Mouse (Mus musculus) embryo, embryonic 9.5 days (tissue): ENCODE data around the gene Cmtm8.

ENCODE experiments used
- DNase-seq: peaks from one replicate; pipeline ENCODE4 v3.0.0-alpha.2; 2017; ENCODE audit errors: extremely low spot score

Cmtm8 gene

GRCm38 (mm10) chr9:114821548-114822289 is 22.2 kb downstream of the Cmtm8 start:
- no peak for DNase-seq

- DNase-seq = no peak
Measured at GRCm38 (mm10) chr9:114818918-114819317, 25.0 kb downstream of the Cmtm8 start.

- DNase-seq = no peak
Measured at GRCm38 (mm10) chr9:114817012-114817411, 26.9 kb downstream of the Cmtm8 start.

DNA sequence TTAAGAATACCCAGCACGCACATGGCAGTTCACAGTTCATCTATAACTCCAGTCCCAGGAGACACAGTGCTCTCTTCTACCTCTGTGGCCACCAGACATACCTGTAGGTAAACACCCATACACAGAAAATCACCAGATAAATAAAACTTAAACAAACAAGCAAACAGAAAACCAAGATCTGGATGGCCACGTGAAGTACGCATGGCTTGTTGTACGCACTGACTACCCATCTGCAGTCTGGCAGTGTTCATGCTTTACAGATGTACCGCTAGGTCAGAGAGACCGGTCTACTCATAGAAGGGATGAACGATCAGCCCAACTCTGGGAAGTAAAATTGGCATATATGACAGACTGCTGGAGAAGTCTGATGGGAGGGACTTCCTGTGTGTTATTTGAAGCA is 27.8 kb downstream of the Cmtm8 start:
- DNase-seq = no peak

- no peak for DNase-seq
Measured at GRCm38 (mm10) chr9:114815315-114815714, 28.6 kb downstream of the Cmtm8 start.

- no peak for DNase-seq
Measured at GRCm38 (mm10) chr9:114812001-114812400, 32.0 kb downstream of the Cmtm8 start.

- DNase-seq = no peak
Measured at GRCm38 (mm10) chr9:114810837-114811236, 33.1 kb downstream of the Cmtm8 start.

DNA sequence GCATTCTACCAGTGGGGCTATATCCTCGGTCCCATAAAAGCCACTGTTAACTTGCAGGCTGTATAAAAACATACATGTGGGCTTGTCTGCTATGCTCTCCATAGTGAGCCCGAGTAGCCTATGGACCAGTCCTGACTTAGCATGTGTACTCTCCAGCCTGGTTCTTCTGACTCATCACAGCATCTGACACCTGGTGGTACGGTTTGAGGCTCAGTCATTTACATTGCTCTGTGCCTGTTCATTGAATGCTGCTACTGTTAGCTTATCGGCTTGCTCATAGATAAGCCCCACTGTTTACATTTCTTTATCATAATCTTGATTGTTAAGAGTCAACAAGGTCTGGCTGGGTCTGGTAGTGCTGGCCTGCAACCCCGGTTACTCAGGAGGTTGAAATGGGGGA is 35.3 kb downstream of the Cmtm8 start:
- no peak for DNase-seq

DNA sequence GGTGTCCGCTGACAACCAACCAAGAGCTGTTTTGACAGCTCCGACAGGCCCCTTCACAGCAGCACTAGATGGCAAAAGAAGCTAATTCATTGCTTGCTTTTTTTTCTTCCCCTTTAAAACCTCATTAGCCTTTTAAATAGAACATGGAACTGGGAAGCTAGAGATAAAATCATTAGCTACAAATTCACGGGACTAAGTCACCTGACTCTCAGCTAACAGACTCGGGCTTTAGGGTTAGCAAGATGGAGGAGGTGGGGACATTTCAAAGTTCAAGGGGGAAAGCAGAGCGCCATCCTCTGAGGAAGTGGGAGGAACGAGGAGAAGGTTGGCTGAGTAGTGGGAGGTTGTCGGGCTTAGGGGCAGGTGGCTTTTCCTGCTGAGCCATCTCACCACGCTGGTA is 36.7 kb downstream of the Cmtm8 start:
- DNase-seq = no peak

GRCm38 (mm10) chr9:114805151-114805671 is 38.7 kb downstream of the Cmtm8 start:
- no peak for DNase-seq

GRCm38 (mm10) chr9:114802191-114802590 is 41.8 kb downstream of the Cmtm8 start:
- no peak for DNase-seq

- DNase-seq = peak; percentile 74
Measured at GRCm38 (mm10) chr9:114801301-114801700, 42.7 kb downstream of the Cmtm8 start.

- peak; percentile 75 for DNase-seq
Measured at GRCm38 (mm10) chr9:114799498-114800107, 44.4 kb downstream of the Cmtm8 start.

GRCm38 (mm10) chr9:114798845-114799244 is 45.1 kb downstream of the Cmtm8 start:
- DNase-seq = peak; percentile 57

- peak; percentile 90 for DNase-seq
Measured at GRCm38 (mm10) chr9:114797329-114798004, 46.5 kb downstream of the Cmtm8 start.

GRCm38 (mm10) chr9:114796473-114797050 is 47.4 kb downstream of the Cmtm8 start:
- DNase-seq = no peak

- no peak for DNase-seq
Measured at GRCm38 (mm10) chr9:114794491-114794890, 49.5 kb downstream of the Cmtm8 start.

DNA sequence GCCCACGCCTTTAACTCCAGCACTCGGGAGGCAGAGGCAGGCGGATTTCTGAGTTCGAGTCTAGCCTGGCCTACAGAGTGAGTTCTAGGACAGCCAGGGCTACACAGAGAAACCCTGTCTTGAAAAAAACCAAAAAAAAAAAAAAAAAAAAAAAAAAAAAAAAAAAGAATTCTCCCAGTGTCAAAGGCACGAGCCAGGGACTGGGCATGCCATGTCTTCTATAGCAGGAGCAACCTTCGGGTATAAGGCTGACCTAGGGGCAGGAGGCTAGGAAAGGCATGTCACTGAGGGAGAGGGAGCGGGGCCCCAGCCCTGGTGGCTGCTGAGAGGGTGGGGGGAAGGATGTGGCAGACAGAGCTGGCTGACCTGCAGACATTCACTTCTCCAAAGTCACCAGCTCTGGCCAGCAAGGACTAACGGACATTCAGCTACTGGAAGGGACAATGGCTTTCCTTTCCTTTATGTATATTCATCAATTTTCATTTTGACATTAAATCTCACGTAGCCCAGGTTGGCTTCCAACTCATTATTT is 50.1 kb downstream of the Cmtm8 start:
- no peak for DNase-seq

- no peak for DNase-seq
Measured at GRCm38 (mm10) chr9:114789989-114790388, 54.0 kb downstream of the Cmtm8 start.

- no peak for DNase-seq
Measured at GRCm38 (mm10) chr9:114789557-114789956, 54.4 kb downstream of the Cmtm8 start.

DNA sequence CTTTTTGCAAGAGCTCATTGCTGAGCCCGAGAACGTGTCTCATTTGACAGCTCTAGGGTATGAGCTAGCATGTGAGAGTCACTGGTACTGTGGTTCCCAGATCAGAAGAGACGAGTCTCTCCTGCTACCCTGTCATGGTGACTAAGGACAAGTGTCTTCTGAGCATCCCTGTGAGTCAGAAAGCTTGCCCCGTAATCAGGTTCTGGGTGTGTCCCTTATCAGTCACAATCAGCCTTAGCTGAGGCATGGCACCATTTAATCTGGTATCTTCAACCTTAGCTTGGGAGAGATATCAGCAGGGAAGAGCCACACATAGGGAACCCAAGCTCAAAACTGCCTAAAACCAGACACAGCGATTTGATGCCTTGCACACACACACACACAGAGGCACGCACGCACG is 55.3 kb downstream of the Cmtm8 start:
- DNase-seq = no peak

- DNase-seq = no peak
Measured at GRCm38 (mm10) chr9:114787716-114788115, 56.2 kb downstream of the Cmtm8 start.
